Mouse (Mus musculus): ENCODE measurements around the gene Senp8. TPM values are rescaled to one million over a fixed set of nuclear protein-coding genes. Genes with fewer than 3 reads are reported as not detected.
"Not testable (repeated sequence)": the region's sequence is repeated elsewhere in the genome, so short reads cannot be mapped to it uniquely, and the experiment has no call there.

Senp8 gene
- polyA plus RNA-seq (2012; rRNA removed) (5.1 and 6.1 TPM in 2 replicates), polyA plus RNA-seq (2014; fragmentation: Nextera tagmentation; extraction: Ambion mirVana) (8.2 and 9.4 TPM in 2 replicates)

- WGBS = 0% methylated on average over 39 of the region's 59 CpGs
- Histone ChIP-seq H3K27me3 (ENCODE audit: control insufficient read depth, insufficient read depth, low read length) (no peaks in the 10 kb centered on the region), H3K9me3 (ENCODE audit: control insufficient read depth, low read length) (no peaks in the 10 kb centered on the region), H3K9ac (ENCODE audit: low read depth, low read length, severe bottlenecking) (peak within 1 kb of the TSS; percentile 86), H3K4me2 (replicated peaks; ENCODE audit: low read depth, low read length, severe bottlenecking) (peak within 1 kb of the TSS; percentile 67), H3K4me1 (ENCODE audit: control insufficient read depth, insufficient read depth, low read length) (peaks cover 9% of the 10 kb centered on the region), H3K27ac (replicated peaks; ENCODE audit: low read depth, low read length) (peak within 1 kb of the TSS; percentile 85), H3K4me3 (replicated peaks; ENCODE audit: low read length) (peak within 1 kb of the TSS; percentile 86), H3K36me3 (ENCODE audit: control insufficient read depth, insufficient read depth, low read length) (no peaks in the 10 kb centered on the region)
- DNase-seq (ENCODE audit: low spot score) (peak; percentile 98), ATAC-seq (ENCODE audit: low FRiP score, low read depth) (peak; percentile 95)
- peak; percentile 67; the same call in 1 of the 2 replicates for TF ChIP-seq POLR2A (IDR thresholded peaks at IDR 0.05; ENCODE audit: borderline replicate concordance, extremely low read depth, insufficient read depth, insufficient read length)
Observed at GRCm38 (mm10) chr9:59750267-59751065, at the start of gene Senp8, which contains the start of gene Myo9a. Gene Senp8 (minus strand): TSS chr9:59750710. Gene Myo9a (plus strand): TSS chr9:59750896.

- H3K9me3 ChIP-seq (ENCODE audit: control insufficient read depth, low read length); DNase-seq (ENCODE audit: low spot score); H3K27me3 ChIP-seq (ENCODE audit: control insufficient read depth, insufficient read depth, low read length); H3K4me1 ChIP-seq (ENCODE audit: control insufficient read depth, insufficient read depth, low read length); ATAC-seq (ENCODE audit: low FRiP score, low read depth); H3K4me2 ChIP-seq (replicated peaks; ENCODE audit: low read depth, low read length, severe bottlenecking); H3K36me3 ChIP-seq (ENCODE audit: control insufficient read depth, insufficient read depth, low read length); H3K27ac ChIP-seq (replicated peaks; ENCODE audit: low read depth, low read length); H3K9ac ChIP-seq (ENCODE audit: low read depth, low read length, severe bottlenecking); H3K4me3 ChIP-seq (replicated peaks; ENCODE audit: low read length): not testable (repeated sequence)
- WGBS = 88% methylated on average over 12 of the region's 13 CpGs
Observed at GRCm38 (mm10) chr9:59766966-59767461, 16.5 kb upstream of the Senp8 start.

- no peak overlapping the region for H3K4me3 ChIP-seq (replicated peaks; ENCODE audit: low read length)
- H3K27ac ChIP-seq (replicated peaks; ENCODE audit: low read depth, low read length) = no peak overlapping the region
- no peaks in the 10 kb centered on the region for H3K9me3 ChIP-seq (ENCODE audit: control insufficient read depth, low read length)
- H3K36me3 ChIP-seq (ENCODE audit: control insufficient read depth, insufficient read depth, low read length) = peaks cover 3% of the 10 kb centered on the region; the same call in 1 of the 2 replicates
- no peaks in the 10 kb centered on the region for H3K4me1 ChIP-seq (ENCODE audit: control insufficient read depth, insufficient read depth, low read length)
- H3K9ac ChIP-seq (ENCODE audit: low read depth, low read length, severe bottlenecking) = no peak overlapping the region
- no peak overlapping the region for H3K4me2 ChIP-seq (replicated peaks; ENCODE audit: low read depth, low read length, severe bottlenecking)
- no peaks in the 10 kb centered on the region for H3K27me3 ChIP-seq (ENCODE audit: control insufficient read depth, insufficient read depth, low read length)
- TF ChIP-seq POLR2A (IDR thresholded peaks at IDR 0.05; ENCODE audit: borderline replicate concordance, extremely low read depth, insufficient read depth, insufficient read length) = no peak
- 79% methylated on average over 3 of the region's 3 CpGs for WGBS
- no peak for DNase-seq (ENCODE audit: low spot score)
- ATAC-seq (ENCODE audit: low FRiP score, low read depth) = no peak
Observed at GRCm38 (mm10) chr9:59760515-59760914, 10.0 kb upstream of the Senp8 start.

GRCm38 (mm10) chr9:59757016-59757415 is 6.5 kb upstream of the Senp8 start:
- not testable (repeated sequence) for H3K4me3 ChIP-seq (replicated peaks; ENCODE audit: low read length); ATAC-seq (ENCODE audit: low FRiP score, low read depth); H3K9ac ChIP-seq (ENCODE audit: low read depth, low read length, severe bottlenecking); DNase-seq (ENCODE audit: low spot score); H3K27me3 ChIP-seq (ENCODE audit: control insufficient read depth, insufficient read depth, low read length); H3K4me1 ChIP-seq (ENCODE audit: control insufficient read depth, insufficient read depth, low read length); H3K4me2 ChIP-seq (replicated peaks; ENCODE audit: low read depth, low read length, severe bottlenecking); H3K9me3 ChIP-seq (ENCODE audit: control insufficient read depth, low read length); H3K36me3 ChIP-seq (ENCODE audit: control insufficient read depth, insufficient read depth, low read length); H3K27ac ChIP-seq (replicated peaks; ENCODE audit: low read depth, low read length)
- WGBS = 91% methylated on average over 2 of the region's 3 CpGs

- ATAC-seq (ENCODE audit: low FRiP score, low read depth) (no peak), DNase-seq (ENCODE audit: low spot score) (no peak)
- 45% methylated on average over 2 of the region's 2 CpGs for WGBS
- H3K4me3 ChIP-seq (replicated peaks; ENCODE audit: low read length) = no peak overlapping the region
- no peaks in the 10 kb centered on the region for H3K27me3 ChIP-seq (ENCODE audit: control insufficient read depth, insufficient read depth, low read length)
- no peak for TF ChIP-seq POLR2A (IDR thresholded peaks at IDR 0.05; ENCODE audit: borderline replicate concordance, extremely low read depth, insufficient read depth, insufficient read length)
- H3K9ac ChIP-seq (ENCODE audit: low read depth, low read length, severe bottlenecking) = no peak overlapping the region
- no peak overlapping the region for H3K27ac ChIP-seq (replicated peaks; ENCODE audit: low read depth, low read length)
- no peak overlapping the region for H3K4me2 ChIP-seq (replicated peaks; ENCODE audit: low read depth, low read length, severe bottlenecking)
- peaks cover 3% of the 10 kb centered on the region; the same call in 1 of the 2 replicates for H3K36me3 ChIP-seq (ENCODE audit: control insufficient read depth, insufficient read depth, low read length)
- H3K4me1 ChIP-seq (ENCODE audit: control insufficient read depth, insufficient read depth, low read length) = peaks cover 3% of the 10 kb centered on the region
- H3K9me3 ChIP-seq (ENCODE audit: control insufficient read depth, low read length) = no peaks in the 10 kb centered on the region
Observed at GRCm38 (mm10) chr9:59755199-59755598, 4.7 kb upstream of the Senp8 start.

Measured in limb, embryonic 14.5 days (tissue).